Mouse (Mus musculus) liver, embryonic 11.5 days (tissue): ENCODE data around the gene Fam151a. TPM values are rescaled to one million over a fixed set of nuclear protein-coding genes. Genes with fewer than 3 reads are reported as not detected.
A peak's percentile ranks its signal among the peaks of the same experiment; 100 is the strongest.

Source experiments
- ATAC-seq: fragments of 200-750 bp; cut with Nextera tagmentation; replicated peaks from 2 replicates; pipeline ENCODE4 v1.8.0; 2017; ENCODE audit warnings: moderate number of reproducible peaks, mild to moderate bottlenecking, moderate TSS enrichment, moderate library complexity; ENCODE audit not compliant: low FRiP score
- DNase-seq: peaks from one replicate; pipeline ENCODE4 v3.0.0-alpha.2; 2017; ENCODE audit warnings: low spot score
- H3K27ac ChIP-seq: fragments of 300-500 bp; sonication (generic); 2 replicates; pipeline ENCODE4 v1.5.1; 2014; ENCODE audit warnings: mild to moderate bottlenecking, low read depth, low read length, control low read depth
- H3K27me3 ChIP-seq: fragments of 300-500 bp; sonication (generic); replicated peaks from 2 replicates; pipeline ENCODE4 v1.6.1; 2014; ENCODE audit warnings: low read length, mixed read lengths; ENCODE audit not compliant: control insufficient read depth, insufficient read depth
- H3K36me3 ChIP-seq: fragments of 300-500 bp; sonication (generic); 2 replicates; pipeline ENCODE4 v1.6.1; 2014; ENCODE audit warnings: mild to moderate bottlenecking, low read length, moderate library complexity, mixed read lengths; ENCODE audit not compliant: control insufficient read depth, insufficient read depth
- H3K4me1 ChIP-seq: fragments of 300-500 bp; sonication (generic); replicated peaks from 2 replicates; pipeline ENCODE4 v1.6.1; 2014; ENCODE audit warnings: low read length, mixed read lengths; ENCODE audit not compliant: control insufficient read depth, insufficient read depth
- H3K4me2 ChIP-seq: fragments of 300-500 bp; sonication (generic); 2 replicates; pipeline ENCODE4 v1.6.1; 2014; ENCODE audit warnings: mild to moderate bottlenecking, control low read depth, moderate library complexity
- H3K4me3 ChIP-seq: fragments of 300-500 bp; sonication (generic); 2 replicates; pipeline ENCODE4 v1.5.1; 2014; ENCODE audit warnings: low read depth, low read length, control low read depth
- H3K9ac ChIP-seq: fragments of 300-500 bp; sonication (generic); 2 replicates; pipeline ENCODE4 v1.6.1; 2014; ENCODE audit warnings: low read depth, low read length, control low read depth
- H3K9me3 ChIP-seq: fragments of 300-500 bp; sonication (generic); 2 replicates; pipeline ENCODE4 v1.6.1; 2016; ENCODE audit warnings: low read length, inconsistent platforms, mixed read lengths; ENCODE audit not compliant: control insufficient read depth
- WGBS: fragments of 180-500 bp; shearing (Covaris S2); extraction: QIAGEN DNeasy Blood & Tissue Kit; methylation state at CpG from one replicate; pipeline ENCODE4 v1.1.7; 2014; 5-methylcytosine and 5-hydroxymethylcytosine counted together
- polyA plus RNA-seq: library from polyadenylated mRNA; unstranded; fragments of >200 nt; fragmentation: Nextera tagmentation; extraction: Ambion mirVana; gene quantifications from 2 replicates; pipeline ENCODE4 v1.2.1, GENCODE M21; 2014

The Fam151a gene
- 0.11 TPM in 1 of 2 replicates, not detected in the other for polyA plus RNA-seq

- H3K27ac ChIP-seq: no peak within 1 kb of the TSS
- 48% methylated on average over 4 of the region's 4 CpGs for WGBS
- H3K9ac ChIP-seq: no peak within 1 kb of the TSS
- H3K36me3 ChIP-seq: no peaks in the 10 kb centered on the region
- no peak within 1 kb of the TSS for H3K4me2 ChIP-seq
- H3K4me3 ChIP-seq: no peak within 1 kb of the TSS
- no peaks in the 10 kb centered on the region for H3K27me3 ChIP-seq
- H3K9me3 ChIP-seq: no peaks in the 10 kb centered on the region
- H3K4me1 ChIP-seq: no peaks in the 10 kb centered on the region
- DNase-seq: no peak
- ATAC-seq: no peak
Observed at GRCm38 (mm10) chr4:106733636-106734035, at the start of gene Fam151a. Gene Fam151a (plus strand): TSS chr4:106733889.

GRCm38 (mm10) chr4:106688636-106689296 lies 44.9 kb upstream of the Fam151a start:
- H3K4me3 ChIP-seq: no peak overlapping the region
- ATAC-seq (peak; percentile 60), DNase-seq (no peak)
- H3K9ac ChIP-seq: no peak overlapping the region
- WGBS: 22% methylated on average over 3 of the region's 3 CpGs
- H3K27ac ChIP-seq: no peak overlapping the region
- no peaks in the 10 kb centered on the region for H3K27me3 ChIP-seq
- H3K4me1 ChIP-seq: peaks cover 11% of the 10 kb centered on the region
- H3K36me3 ChIP-seq: no peaks in the 10 kb centered on the region
- no peaks in the 10 kb centered on the region for H3K9me3 ChIP-seq
- H3K4me2 ChIP-seq: no peak overlapping the region

- WGBS: 79% methylated on average over 15 of the region's 15 CpGs
- no peak for DNase-seq
Observed at GRCm38 (mm10) chr4:106693841-106694430, 39.8 kb upstream of the Fam151a start.

GRCm38 (mm10) chr4:106699989-106700388 lies 33.7 kb upstream of the Fam151a start:
- H3K27ac ChIP-seq: no peak overlapping the region
- WGBS: 20% methylated on average over 9 of the region's 9 CpGs
- no peaks in the 10 kb centered on the region for H3K4me1 ChIP-seq
- H3K9me3 ChIP-seq: no peaks in the 10 kb centered on the region
- ATAC-seq (no peak), DNase-seq (no peak)
- no peak overlapping the region for H3K9ac ChIP-seq
- H3K4me3 ChIP-seq: no peak overlapping the region
- peaks cover 7% of the 10 kb centered on the region for H3K27me3 ChIP-seq
- H3K4me2 ChIP-seq: no peak overlapping the region
- H3K36me3 ChIP-seq: no peaks in the 10 kb centered on the region

More at GRCm38 (mm10) chr4:106693841-106694430, 39.8 kb upstream of the Fam151a start:
- peaks cover 2% of the 10 kb centered on the region; the same call in 1 of the 2 replicates for H3K27me3 ChIP-seq
- no peak overlapping the region for H3K4me3 ChIP-seq
- no peaks in the 10 kb centered on the region for H3K9me3 ChIP-seq
- no peaks in the 10 kb centered on the region for H3K36me3 ChIP-seq
- H3K4me2 ChIP-seq: no peak overlapping the region
- H3K9ac ChIP-seq: no peak overlapping the region
- H3K27ac ChIP-seq: no peak overlapping the region
- peaks cover 3% of the 10 kb centered on the region for H3K4me1 ChIP-seq
- ATAC-seq: no peak

GRCm38 (mm10) chr4:106700798-106701197 lies 32.9 kb upstream of the Fam151a start:
- Histone ChIP-seq H3K27me3 (peaks cover 5% of the 10 kb centered on the region; the same call in 1 of the 2 replicates), H3K27ac (no peak overlapping the region), H3K4me2 (no peak overlapping the region), H3K36me3 (no peaks in the 10 kb centered on the region), H3K4me1 (no peaks in the 10 kb centered on the region), H3K9ac (no peak overlapping the region), H3K4me3 (no peak overlapping the region), H3K9me3 (no peaks in the 10 kb centered on the region)
- no peak for DNase-seq
- no peak for ATAC-seq
- WGBS: 45% methylated on average over 4 of the region's 4 CpGs

DNA sequence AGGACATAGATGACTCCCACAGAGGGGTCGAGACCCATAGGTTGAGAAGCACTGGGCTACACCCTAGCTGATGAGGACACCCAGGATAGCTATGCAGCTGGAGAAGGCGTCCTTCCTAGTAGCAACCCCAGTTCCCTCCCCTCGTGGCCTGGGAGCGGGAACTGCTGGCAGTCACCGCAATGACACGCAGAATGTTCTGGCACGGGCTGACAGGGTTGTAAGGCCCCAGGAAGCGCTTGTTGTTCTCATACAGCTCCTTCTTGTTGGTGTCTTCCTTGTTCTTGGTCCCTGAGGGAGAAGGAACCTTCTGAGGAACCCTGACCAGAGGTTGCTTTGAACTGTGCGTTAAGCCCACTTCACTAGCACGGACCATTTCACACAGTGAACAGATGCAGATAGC lies 29.7 kb upstream of the Fam151a start:
- Histone ChIP-seq H3K27ac (no peak overlapping the region), H3K4me1 (no peaks in the 10 kb centered on the region), H3K4me2 (no peak overlapping the region), H3K36me3 (no peaks in the 10 kb centered on the region), H3K9me3 (no peaks in the 10 kb centered on the region), H3K9ac (no peak overlapping the region), H3K27me3 (peaks cover 5% of the 10 kb centered on the region; the same call in 1 of the 2 replicates), H3K4me3 (no peak overlapping the region)
- 78% methylated on average over 10 of the region's 10 CpGs for WGBS
- ATAC-seq: no peak
- DNase-seq: no peak

DNA sequence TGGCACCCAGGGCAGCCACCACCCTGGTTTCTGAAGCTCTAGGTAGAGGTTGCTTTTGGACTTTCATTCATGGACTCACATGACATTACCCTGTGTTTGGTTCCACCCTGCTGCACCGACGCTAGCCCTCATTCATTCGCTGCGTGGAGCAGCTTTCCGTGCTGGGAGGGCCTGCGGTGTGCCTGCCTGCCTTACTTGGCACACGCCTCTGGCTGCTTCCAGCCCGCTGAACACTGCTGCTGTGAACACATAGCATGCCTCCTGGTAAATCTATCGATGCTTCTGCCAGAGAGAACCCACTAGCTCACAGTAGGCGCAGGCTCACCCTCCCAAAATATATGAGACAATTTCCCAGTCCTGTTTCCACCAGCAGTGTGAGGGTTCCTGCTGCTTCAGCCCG lies 29.3 kb upstream of the Fam151a start:
- Histone ChIP-seq H3K4me1 (no peaks in the 10 kb centered on the region), H3K36me3 (no peaks in the 10 kb centered on the region), H3K4me2 (no peak overlapping the region), H3K27ac (no peak overlapping the region), H3K27me3 (peaks cover 5% of the 10 kb centered on the region; the same call in 1 of the 2 replicates), H3K9me3 (no peaks in the 10 kb centered on the region), H3K4me3 (no peak overlapping the region), H3K9ac (no peak overlapping the region)
- DNase-seq (no peak), ATAC-seq (no peak)
- 73% methylated on average over 11 of the region's 11 CpGs for WGBS

DNA sequence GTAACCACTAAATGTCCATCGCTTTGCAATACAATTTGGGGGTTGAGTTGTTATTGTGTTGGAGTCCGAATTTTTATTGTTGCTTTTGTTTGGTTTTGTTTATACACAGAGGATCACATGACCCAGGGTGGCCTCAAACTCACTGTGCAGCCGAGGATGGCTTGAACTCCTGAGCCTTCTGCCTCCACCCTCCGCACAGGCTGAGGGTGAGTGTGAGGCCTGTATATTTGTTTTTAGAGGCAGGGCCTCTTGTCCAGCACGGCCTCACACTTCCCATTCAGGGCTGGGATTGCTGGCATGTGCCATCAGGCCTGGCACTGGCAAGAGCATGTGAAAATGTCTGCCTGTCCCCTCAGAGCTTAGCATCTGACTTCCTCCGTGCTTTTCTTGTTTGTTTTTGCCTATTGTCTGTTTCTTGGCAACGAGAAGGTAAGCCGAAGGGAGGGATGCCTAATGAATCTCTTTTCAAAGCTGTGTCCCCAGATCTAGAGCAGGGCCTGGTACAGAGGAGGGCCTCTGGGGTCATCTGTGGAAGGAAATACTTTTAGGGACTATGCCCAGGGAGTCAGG lies 28.5 kb upstream of the Fam151a start:
- Histone ChIP-seq H3K36me3 (no peaks in the 10 kb centered on the region), H3K9me3 (no peaks in the 10 kb centered on the region), H3K27ac (no peak overlapping the region), H3K4me1 (no peaks in the 10 kb centered on the region), H3K4me2 (no peak overlapping the region), H3K9ac (no peak overlapping the region), H3K27me3 (peaks cover 5% of the 10 kb centered on the region), H3K4me3 (no peak overlapping the region)
- WGBS: 63% methylated on average over 8 of the region's 8 CpGs
- ATAC-seq: no peak
- DNase-seq: no peak
